Mouse (Mus musculus): ENCODE measurements around the gene Rbm44. TPM values are rescaled to one million over a fixed set of nuclear protein-coding genes. Genes with fewer than 3 reads are reported as not detected.

The Rbm44 gene
- total RNA-seq, 2 experiments from 2014 or later = not detected

DNA sequence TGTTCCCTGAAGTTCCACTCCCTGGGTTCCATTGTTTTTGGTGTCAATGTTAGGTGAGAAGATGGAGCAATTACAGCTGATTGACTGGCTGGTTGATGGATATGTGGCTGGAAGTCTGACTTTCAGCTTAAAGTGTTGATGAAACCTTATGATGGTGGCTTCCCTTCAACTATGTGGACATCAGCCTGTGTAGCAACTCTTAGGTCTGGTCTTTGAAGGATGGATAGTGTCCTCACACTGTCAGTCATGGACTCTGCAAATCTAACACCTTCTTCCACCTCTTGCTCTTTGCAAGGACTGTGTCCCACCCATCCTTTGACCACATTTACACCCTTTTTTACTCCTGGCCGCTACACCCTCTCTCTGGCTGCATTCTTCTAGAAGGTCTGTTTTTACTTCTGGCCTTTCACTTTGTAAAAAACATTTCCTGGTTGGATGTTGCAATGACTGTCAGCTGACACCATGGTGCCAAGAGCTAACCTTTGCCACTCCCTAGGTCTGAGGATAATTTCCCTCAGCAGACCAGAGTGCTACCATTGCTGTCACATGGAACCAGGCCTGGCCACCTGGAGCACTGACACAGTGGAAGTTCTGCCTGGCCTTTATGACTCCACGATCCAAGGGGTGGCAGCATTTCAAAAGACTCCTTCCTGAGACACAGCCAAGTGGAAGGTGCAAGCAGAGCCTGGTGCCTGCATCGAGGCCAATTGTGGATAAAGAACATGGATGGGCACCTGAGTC is 62.6 kb downstream of the Rbm44 start:
- no peak for DNase-seq (ENCODE audit: low spot score in 2 of 2)

DNA sequence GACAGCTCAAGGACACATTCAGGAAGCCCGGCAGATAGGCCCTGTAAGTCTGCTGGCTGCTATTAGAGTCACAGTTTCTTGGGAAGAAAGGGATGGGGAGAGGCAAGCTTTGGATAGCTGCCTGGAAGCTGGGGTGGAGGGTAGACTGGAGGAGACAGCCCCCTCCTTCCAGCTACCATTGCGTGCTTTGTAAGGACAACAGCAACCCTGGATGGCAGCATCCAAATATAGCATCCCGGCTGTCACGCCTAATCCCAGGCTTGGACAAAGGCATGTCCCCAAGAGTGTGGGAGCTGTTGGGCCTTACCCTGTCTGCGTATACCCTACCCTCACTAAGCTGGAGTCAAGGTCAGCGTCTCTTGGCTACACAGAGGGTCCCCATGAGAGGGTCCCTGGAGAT is 64.5 kb downstream of the Rbm44 start:
- DNase-seq (ENCODE audit: low spot score in 2 of 2) = no peak

DNA sequence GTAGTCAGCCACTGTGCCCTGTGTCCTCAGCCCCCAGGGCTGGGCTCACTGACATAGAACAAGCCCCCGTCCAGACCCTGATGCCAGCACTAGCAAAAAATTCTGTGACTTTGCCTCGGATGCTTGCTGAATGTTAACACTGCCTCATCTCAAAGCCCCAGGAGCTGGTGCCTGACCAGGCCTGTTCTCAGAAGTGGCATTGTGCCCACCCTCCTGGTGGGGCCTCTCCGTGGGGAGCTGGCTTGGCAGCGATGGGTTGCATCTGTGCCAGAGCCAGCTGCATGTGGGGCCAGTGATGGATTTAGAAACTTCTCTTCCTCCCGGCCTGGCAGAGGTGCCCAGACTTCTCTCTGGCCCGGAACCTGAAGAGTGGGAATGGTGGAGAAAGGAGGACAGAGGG is 64.9 kb downstream of the Rbm44 start:
- peak in 1 of 2 experiments; percentile 51 for DNase-seq (ENCODE audit: low spot score in 2 of 2)

DNA sequence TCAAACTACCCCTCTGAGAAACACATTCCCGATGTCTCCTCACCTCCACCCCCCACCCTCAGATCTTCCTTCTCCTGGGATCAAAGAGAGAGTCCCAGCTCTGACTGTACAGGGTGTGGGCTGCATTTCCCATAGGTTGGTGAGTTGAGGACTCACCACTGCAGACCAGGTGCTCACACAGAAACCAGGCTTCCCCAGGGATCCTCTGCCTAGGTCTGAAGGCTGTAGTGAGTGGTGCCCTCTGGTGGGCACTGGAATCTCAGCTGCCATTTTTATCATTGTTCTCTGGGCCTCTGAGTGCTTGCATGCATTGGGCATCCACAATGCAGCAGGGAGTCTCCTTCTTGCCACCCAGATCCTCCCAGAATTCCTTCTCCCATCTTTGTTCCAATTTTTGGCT is 66.2 kb downstream of the Rbm44 start:
- DNase-seq (ENCODE audit: low spot score in 2 of 2) = peak; percentile 36 to 45

DNA sequence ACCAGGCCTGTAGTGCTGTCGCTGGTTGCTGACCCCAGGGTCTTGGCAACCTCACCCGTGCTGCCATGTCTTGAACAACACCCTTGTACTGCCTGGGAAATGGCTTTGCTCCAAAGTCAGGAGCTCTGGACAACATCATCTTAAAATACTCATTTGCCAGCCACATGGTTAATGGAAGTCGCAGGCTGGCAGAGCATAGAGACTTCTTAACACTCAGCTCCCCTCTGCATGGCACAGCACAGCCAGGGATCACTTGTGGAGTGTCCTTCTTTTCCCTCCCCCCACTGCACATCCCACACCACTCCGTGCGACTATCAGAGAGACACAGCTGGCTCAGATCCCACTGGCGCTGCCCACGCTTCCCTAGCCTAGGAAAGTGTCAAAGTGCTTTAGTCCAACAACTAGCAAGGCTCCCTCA is 66.7 kb downstream of the Rbm44 start:
- DNase-seq (ENCODE audit: low spot score in 2 of 2) = no peak

DNA sequence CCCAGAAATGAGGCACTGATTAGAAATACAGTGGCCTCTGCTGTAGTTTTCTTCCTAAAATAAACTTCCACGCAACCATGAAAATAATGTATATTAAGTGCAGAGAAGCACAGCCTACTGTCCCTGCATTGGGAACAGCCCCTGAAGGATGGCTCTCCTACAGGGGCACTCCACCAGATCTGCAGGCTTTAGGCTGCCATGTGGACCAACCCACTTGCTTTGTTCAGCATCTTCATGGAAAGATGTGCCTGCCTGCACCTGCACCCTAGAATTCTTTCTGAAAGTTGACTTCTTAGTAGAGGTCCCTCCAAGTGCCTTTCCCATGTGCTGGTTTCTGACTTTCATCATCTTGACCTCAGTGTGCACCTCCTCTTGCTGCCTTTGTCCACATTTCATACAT is 70.4 kb downstream of the Rbm44 start:
- no peak for DNase-seq (ENCODE audit: low spot score in 2 of 2)

DNA sequence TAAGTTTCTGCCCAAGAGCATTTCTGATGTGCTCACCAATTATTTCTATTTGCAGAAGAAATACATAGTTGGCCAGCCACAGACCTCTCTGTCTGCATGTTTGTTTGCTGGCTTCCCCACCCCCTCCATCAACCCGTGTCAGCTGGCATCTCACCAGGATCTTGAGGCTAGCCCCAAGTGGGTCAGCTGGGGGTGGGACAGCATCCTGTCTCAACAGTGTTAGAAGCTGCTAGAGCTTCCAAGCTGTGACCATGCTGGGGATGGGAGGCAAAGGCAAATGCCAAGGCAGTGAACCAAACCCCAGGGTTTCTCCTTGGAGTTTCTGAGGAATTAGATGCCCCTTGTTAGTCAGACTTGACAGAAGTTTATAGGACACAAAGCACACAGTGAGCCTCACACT is 71.1 kb downstream of the Rbm44 start:
- no peak for DNase-seq (ENCODE audit: low spot score in 2 of 2)

DNA sequence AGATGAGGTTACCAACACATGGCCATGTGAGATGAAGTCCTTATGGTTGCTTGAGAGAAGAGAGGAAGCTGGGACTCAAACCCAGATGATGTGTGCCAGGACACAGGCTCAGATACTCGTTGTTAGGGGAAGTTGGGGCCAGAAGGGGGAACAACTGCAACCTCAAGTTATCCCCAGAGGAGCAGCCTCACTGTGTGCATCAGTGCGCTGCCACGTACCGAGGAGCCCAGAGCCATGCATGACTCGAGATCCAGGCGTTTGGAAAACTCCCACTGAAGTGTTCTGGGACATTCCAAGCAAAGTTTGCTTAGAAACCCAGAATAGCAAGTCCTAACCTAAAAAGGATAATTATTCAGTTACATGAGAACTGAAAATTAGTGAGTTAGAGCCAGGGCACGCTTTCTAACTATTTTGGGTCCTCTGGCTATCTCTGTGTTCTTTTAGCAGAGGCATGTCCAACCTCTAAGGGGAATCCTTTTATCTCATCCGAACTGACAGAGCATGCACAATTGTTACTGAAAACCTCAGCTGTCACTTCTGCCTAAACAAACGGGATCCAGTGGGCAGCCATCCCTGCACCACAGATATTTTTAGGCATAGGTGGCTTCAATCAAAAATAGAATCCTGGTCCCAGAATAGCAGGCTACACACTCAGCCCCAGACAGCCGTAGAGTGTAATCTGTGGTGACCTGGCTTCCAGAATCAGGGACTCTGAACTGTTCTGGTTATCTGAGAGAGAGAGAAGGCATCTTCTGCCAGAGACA is 71.8 kb downstream of the Rbm44 start:
- DNase-seq (ENCODE audit: low spot score in 2 of 2) = no peak

DNA sequence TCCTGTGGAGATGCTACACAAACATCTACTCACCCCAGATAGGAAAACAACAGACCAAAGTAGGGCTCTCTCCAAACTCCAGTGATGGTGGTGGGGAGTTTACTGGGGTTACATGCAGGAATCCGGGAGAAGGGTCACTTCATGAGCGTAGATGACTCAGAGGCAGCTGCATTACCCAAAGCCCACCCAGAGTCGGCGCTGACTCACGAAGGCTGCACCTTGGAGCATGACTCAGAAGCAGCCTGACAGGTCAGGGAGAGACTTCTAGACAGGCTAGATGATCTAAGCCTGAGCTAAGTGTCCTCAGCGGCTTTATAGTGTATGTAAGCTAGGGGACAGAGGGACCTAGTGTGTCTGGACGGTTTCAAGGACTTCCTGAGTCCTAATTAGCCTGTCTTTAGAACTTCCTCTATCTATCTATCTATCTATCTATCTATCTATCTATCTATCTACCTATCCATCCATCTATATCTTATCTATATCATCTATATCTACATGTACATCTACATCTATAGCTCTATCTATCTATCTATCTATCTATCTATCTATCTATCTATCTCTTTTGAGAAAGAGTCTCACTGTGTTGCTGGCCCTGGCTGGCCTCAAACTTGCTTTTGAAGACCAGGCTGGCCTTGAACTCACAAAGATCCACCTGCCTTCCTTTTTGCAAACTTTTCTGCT is 74.9 kb downstream of the Rbm44 start:
- no peak for DNase-seq (ENCODE audit: low spot score in 2 of 2)

DNA sequence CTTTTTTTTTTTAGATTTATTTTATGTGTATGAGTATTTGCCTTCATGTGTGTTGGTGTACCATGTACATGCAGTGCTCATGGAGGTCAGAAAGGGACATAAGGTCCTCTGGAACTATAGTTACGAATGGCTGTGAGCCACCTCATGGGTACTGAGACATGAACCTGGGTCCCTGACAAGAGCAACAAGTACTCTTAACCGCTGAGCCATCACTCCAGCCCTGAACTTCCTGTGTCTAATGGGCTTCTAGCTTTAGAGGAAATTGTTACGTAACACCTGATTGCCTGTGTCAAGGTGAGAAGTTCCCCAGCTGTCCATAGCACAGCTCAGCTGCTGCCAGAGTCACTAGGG is 75.4 kb downstream of the Rbm44 start:
- no peak for DNase-seq (ENCODE audit: low spot score in 2 of 2)

Other genes with a start within 250 kb of the Rbm44 start
- 1 to 10 TPM; 3.9 to 4.9 TPM for gene Mlph, start 230.0 kb upstream of the Rbm44 start, total RNA-seq (2021)
- gene Prlh, start 192.0 kb upstream of the Rbm44 start, total RNA-seq (2021) = not detected
- gene Rab17, start 175.4 kb upstream of the Rbm44 start, total RNA-seq (2021) = not detected
- 10 to 100 TPM; 48.2 to 53.4 TPM for gene Lrrfip1, start 146.4 kb upstream of the Rbm44 start, total RNA-seq (2021)
- 1 to 10 TPM; 6.7 to 9.2 TPM for gene Ramp1, start 34.7 kb downstream of the Rbm44 start, total RNA-seq (2021)
- 100 to 1,000 TPM in 1 of 2 experiments, 10 to 100 TPM in 1; 92.7 to 117 TPM for gene Ube2f, start 105.2 kb downstream of the Rbm44 start, total RNA-seq (2021)
- gene Scly, start 153.2 kb downstream of the Rbm44 start, total RNA-seq (2021) = 10 to 100 TPM; 25.7 to 37.2 TPM
- under 1 TPM in 1 of 2 experiments, not detected in 1; 0.13 TPM for gene Espnl, start 177.0 kb downstream of the Rbm44 start, total RNA-seq (2021)
- gene Klhl30, start 205.9 kb downstream of the Rbm44 start, total RNA-seq (2021) = 1 to 10 TPM; 1.4 to 2.1 TPM
- 10 to 100 TPM in 1 of 2 experiments, 1 to 10 TPM in 1; 5.3 to 22.1 TPM for gene Erfe, start 221.3 kb downstream of the Rbm44 start, total RNA-seq (2021)

All from adrenal gland, adult 18-20 months (tissue).